Mouse (Mus musculus) small intestine, adult 2 months (tissue): ENCODE results near the gene Egfem1. TPM values are rescaled to one million over a fixed set of nuclear protein-coding genes. Genes with fewer than 3 reads are reported as not detected.

ENCODE experiments used
- H3K27ac ChIP-seq: fragments of 200-500 bp; 2 replicates; pipeline ENCODE4 v1.5.1; 2012; ENCODE audit warnings: low read depth, low read length, control low read depth, inconsistent platforms; ENCODE audit not compliant: insufficient read depth
- H3K27me3 ChIP-seq: fragments of 200-500 bp; 2 replicates; pipeline ENCODE4 v1.6.1; 2012; ENCODE audit warnings: mild to moderate bottlenecking, moderate library complexity, low read length, inconsistent platforms; ENCODE audit not compliant: control insufficient read depth, insufficient read depth
- H3K36me3 ChIP-seq: fragments of 200-500 bp; 2 replicates; pipeline ENCODE4 v1.6.1; 2012; ENCODE audit warnings: mild to moderate bottlenecking, low read length, control low read depth, inconsistent platforms; ENCODE audit not compliant: control insufficient read depth, insufficient read depth
- H3K4me1 ChIP-seq: fragments of 200-500 bp; 2 replicates; pipeline ENCODE4 v1.6.1; 2012; ENCODE audit warnings: low read length, inconsistent platforms, mixed read lengths; ENCODE audit not compliant: control insufficient read depth, insufficient read depth, insufficient read length
- H3K4me3 ChIP-seq: fragments of 200-500 bp; 2 replicates; pipeline ENCODE4 v1.5.1; 2012; ENCODE audit warnings: low read depth, mild to moderate bottlenecking, control low read depth, inconsistent platforms, low read length, moderate library complexity
- CTCF ChIP-seq: fragments of 200-500 bp; IDR thresholded peaks from 2 replicates; pipeline ENCODE4 v1.5.1; 2012; ENCODE audit warnings: low read depth, mild to moderate bottlenecking, control low read depth, inconsistent platforms, low read length, moderate library complexity, mixed read lengths; ENCODE audit not compliant: insufficient replicate concordance, insufficient read length; ENCODE audit errors: extremely low read depth
- POLR2A ChIP-seq: fragments of 200-500 bp; IDR thresholded peaks from 2 replicates; pipeline ENCODE4 v1.6.1; 2012; ENCODE audit warnings: low read depth, mild to moderate bottlenecking, control low read depth, inconsistent platforms, low read length, moderate library complexity
- WGBS: fragments of 180-500 bp; shearing (Covaris S2); methylation state at CpG from one replicate; pipeline ENCODE4 v1.1.7; 2018; 5-methylcytosine and 5-hydroxymethylcytosine counted together
- polyA plus RNA-seq: library from polyadenylated mRNA; depleted of rRNA; stranded (reverse); fragments of >200 nt; gene quantifications from 2 replicates; pipeline ENCODE4 v1.2.3, GENCODE M21; 2012

Egfem1 gene
- polyA plus RNA-seq, 1 experiment, result not detected

DNA sequence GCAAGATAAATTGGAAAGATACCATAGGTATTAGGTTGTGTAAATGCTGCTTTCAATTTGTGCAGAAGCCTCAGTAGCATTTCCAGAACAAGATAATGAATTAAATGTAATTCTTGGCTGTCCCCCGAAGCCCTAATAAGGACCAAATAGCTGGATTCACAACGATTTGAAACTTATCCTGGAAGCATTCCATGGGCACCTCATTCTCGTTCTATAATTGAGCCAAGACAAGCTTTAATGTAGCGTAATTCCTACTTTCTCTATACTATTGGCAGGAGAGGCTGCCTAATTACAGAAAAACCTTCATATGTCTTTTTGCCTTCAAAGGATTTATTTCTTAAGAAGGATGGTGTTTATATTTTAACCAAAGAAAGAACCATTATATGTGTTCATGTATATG lies 18.7 kb upstream of the Egfem1 start:
- WGBS, result 74% methylated on average over 4 of the region's 4 CpGs
- no peak for TF ChIP-seq POLR2A
- no peak for TF ChIP-seq CTCF
- no peaks in the 10 kb centered on the region for H3K27me3 ChIP-seq
- H3K27ac ChIP-seq, result no peak overlapping the region
- H3K4me1 ChIP-seq, result no peaks in the 10 kb centered on the region
- no peaks in the 10 kb centered on the region for H3K36me3 ChIP-seq
- no peak overlapping the region for H3K4me3 ChIP-seq

DNA sequence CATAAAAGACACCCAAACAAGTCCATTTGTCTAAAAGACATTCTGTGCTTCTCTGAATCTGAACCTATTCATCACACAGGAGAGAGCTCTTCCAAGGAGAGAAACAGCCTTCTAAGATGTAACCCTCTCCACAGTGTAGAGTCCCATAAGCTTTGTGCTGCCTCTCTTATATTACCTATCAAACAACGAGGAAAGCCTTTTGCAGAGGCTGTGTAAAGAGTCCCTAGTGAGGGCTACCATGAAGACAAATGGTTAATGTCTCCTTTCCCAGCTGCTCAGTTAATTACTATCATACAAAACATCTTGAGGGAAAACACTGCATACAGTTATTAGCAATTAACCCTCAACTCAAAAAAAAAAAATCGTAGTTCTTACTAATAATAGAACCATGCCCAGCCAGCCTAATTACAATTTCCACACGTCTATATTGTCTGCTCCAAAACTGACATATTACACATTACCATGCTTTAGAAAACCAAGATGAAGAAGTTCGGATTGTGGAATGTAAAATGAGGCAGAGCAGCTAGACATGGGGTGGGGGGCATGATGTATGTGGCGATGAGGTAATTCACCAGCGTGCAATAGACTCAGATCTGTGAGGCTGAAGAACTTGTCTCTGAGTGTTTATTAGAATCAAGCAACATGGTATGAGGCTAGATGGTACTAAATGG lies 13.3 kb upstream of the Egfem1 start:
- H3K36me3 ChIP-seq, result no peaks in the 10 kb centered on the region
- H3K27ac ChIP-seq, result no peak overlapping the region
- H3K4me1 ChIP-seq, result no peaks in the 10 kb centered on the region
- H3K27me3 ChIP-seq, result no peaks in the 10 kb centered on the region
- no peak overlapping the region for H3K4me3 ChIP-seq
- 80% methylated on average over 6 of the region's 6 CpGs for WGBS
- no peak for TF ChIP-seq POLR2A

DNA sequence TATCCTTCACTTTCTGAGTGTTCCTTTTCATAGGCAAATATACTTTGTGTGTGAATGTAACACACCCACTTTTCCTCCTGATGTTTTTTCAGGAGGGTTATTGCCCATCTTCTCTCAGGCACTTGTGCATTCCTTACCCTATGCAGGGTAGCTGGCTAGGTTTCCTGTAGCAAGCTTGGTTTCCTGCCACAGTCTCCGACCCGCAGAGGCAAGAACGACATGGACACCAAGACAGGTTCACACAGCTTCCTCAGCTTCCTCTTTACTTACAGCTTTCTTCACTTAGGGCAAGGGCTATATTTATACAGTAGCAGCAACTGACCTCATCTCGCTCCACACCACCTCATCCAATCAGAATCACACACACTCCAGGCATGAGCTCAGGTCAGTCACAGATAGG lies 10.5 kb upstream of the Egfem1 start:
- Histone ChIP-seq H3K36me3 (no peaks in the 10 kb centered on the region), H3K4me1 (no peaks in the 10 kb centered on the region), H3K27ac (no peak overlapping the region), H3K27me3 (no peaks in the 10 kb centered on the region), H3K4me3 (no peak overlapping the region)
- TF ChIP-seq CTCF (no peak), POLR2A (no peak)
- 86% methylated on average over 4 of the region's 4 CpGs for WGBS

DNA sequence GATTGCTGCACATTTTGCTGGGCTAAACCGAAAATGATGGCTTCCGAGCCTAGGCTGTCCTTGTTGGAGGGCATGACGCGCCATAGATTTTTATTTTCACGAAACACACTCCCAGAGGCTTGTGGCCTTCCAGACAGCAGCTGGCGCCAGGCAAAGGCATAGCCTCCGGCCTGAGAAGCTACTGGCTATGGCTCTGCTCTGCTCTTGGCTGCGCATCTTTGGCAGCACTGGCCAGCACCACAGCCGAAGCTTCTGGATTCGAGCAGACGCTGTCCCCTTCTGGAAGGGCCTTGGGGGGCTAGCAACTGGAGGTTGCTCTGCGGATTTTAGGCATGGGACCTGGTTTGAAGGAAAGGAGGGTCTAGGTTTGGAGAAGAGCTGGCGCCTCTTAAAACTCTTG lies 306 bp upstream of the Egfem1 start:
- H3K4me1 ChIP-seq, result no peaks in the 10 kb centered on the region
- TF ChIP-seq POLR2A (no peak), CTCF (no peak)
- no peaks in the 10 kb centered on the region for H3K36me3 ChIP-seq
- no peak overlapping the region for H3K4me3 ChIP-seq
- no peak overlapping the region for H3K27ac ChIP-seq
- no peaks in the 10 kb centered on the region for H3K27me3 ChIP-seq
- 32% methylated on average over 13 of the region's 13 CpGs for WGBS

DNA sequence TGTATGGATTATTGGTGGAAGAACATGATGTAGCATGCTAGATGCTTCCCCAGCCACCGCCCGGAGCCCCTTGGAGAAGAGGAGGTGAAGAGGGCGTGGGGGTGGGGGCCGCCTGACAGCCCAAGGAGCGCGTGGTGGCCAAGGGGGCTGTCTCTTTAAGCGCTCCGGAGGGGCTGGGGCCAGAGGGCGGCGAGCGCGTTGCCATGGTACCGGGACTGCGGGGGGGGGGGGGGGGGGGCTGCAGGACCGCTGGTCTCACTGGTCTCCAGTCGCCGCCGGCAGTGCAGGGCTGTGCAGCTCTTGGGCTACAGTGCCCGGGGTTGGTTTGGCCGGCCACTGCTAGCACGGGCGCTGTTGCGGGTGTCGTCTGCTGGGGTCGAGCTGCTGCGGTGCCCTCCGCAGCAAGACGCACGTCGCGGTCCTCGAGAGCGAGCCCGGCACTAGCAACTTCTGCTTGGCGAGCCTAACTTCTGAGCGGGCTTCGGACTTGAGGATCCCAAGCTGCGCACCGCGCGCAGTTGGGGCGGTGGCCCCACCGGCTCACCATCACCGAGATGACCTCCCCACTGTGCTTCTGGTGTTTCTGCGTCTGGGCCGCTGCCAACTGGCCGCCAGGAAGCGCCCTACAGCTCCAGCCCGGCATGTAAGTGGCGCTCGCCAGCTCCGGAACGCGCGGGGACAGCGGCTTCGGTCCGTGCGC lies 623 bp downstream of the Egfem1 start:
- Histone ChIP-seq H3K4me3 (no peak overlapping the region), H3K36me3 (no peaks in the 10 kb centered on the region), H3K27me3 (no peaks in the 10 kb centered on the region), H3K4me1 (no peaks in the 10 kb centered on the region), H3K27ac (no peak overlapping the region)
- TF ChIP-seq POLR2A, result no peak
- WGBS, result 3% methylated on average over 56 of the region's 59 CpGs

DNA sequence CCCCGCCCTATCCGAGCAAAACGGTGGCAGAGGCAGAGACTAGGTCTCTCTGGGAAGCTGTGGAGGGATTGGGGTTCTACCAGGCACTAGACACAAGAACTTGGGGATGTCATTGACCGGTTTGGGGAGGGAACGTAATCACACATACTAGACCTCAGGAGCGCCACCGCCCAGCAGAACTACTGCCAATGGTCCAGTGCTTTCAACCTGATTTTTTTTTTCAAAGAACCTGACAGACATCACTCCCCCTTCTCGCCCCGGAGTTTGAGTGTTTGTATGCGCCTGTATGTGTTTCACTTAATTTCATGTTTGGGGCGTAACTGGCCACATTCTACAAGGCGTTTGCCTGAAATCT lies 1.1 kb downstream of the Egfem1 start:
- WGBS, result 9% methylated on average over 12 of the region's 12 CpGs
- Histone ChIP-seq H3K27me3 (no peaks in the 10 kb centered on the region), H3K4me3 (no peak overlapping the region)

DNA sequence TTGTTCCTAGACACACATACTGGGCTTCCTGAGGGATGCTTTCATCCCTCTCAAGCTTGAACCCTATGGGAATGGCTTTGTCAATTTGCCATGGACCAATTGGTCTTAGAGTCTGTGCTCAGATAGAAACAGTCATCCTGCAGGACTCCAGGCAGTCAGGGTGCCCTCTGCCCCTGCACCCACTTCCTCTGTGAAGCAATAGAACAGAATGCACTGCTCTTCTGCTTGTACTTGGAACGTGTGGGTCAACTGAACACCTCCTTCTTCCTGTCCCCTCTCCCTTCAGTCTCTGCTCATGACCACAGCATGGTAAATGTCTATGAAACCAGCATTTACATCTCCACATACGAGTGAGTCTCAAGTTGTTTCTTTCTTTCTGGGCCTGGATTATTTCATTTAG lies 16.6 kb downstream of the Egfem1 start:
- Histone ChIP-seq H3K27me3 (no peaks in the 10 kb centered on the region), H3K27ac (no peak overlapping the region), H3K4me1 (no peaks in the 10 kb centered on the region), H3K36me3 (no peaks in the 10 kb centered on the region), H3K4me3 (no peak overlapping the region)
- WGBS, result 35% methylated on average over 2 of the region's 2 CpGs
- TF ChIP-seq POLR2A (no peak), CTCF (no peak)

More for the DNA sequence above, 1.1 kb downstream of the Egfem1 start:
- Histone ChIP-seq H3K36me3 (no peaks in the 10 kb centered on the region), H3K27ac (no peak overlapping the region), H3K4me1 (no peaks in the 10 kb centered on the region)
- TF ChIP-seq POLR2A (no peak), CTCF (no peak)
